Mouse (Mus musculus) macrophage (primary cell): ENCODE data around the gene Rep15. TPM values are rescaled to one million over a fixed set of nuclear protein-coding genes. Genes with fewer than 3 reads are reported as not detected.

ENCODE experiments used
- H3K27ac ChIP-seq: fragments of 350-480 bp; formaldehyde crosslinking; 2 replicates; pipeline ENCODE4 v1.9.0; 2021
- H3K36me3 ChIP-seq: fragments of 350-480 bp; formaldehyde crosslinking; 2 replicates; pipeline ENCODE4 v1.9.0; 2021; ENCODE audit errors: inconsistent target
- H3K4me3 ChIP-seq: fragments of 350-480 bp; formaldehyde crosslinking; 2 replicates; pipeline ENCODE4 v1.9.0; 2021; ENCODE audit errors: inconsistent target
- H3K79me2 ChIP-seq: fragments of 350-480 bp; formaldehyde crosslinking; 2 replicates; pipeline ENCODE4 v1.9.0; 2021; ENCODE audit errors: inconsistent target
- WGBS: methylation state at CpG from one replicate; pipeline ENCODE4 v1.1.7; 2026; ENCODE audit warnings: inconsistent platforms; ENCODE audit not compliant: missing documents; 5-methylcytosine and 5-hydroxymethylcytosine counted together
- polyA plus RNA-seq: library from polyadenylated mRNA; stranded (reverse); fragments of 250-400 nt; gene quantifications from 3 replicates; pipeline ENCODE4 v1.2.4, GENCODE M21; 2018; ENCODE audit warnings: inconsistent platforms

Rep15 gene
- polyA plus RNA-seq, 1 experiment from 2014 or later: 0.16 TPM

GRCm38 (mm10) chr6:147013546-147013945, 18.8 kb upstream of the Rep15 start:
- Histone ChIP-seq H3K4me3 (no peak overlapping the region), H3K36me3 (peaks cover 10% of the 10 kb centered on the region; the same call in 1 of the 2 replicates), H3K79me2 (no peaks in the 10 kb centered on the region), H3K27ac (no peak overlapping the region)
- WGBS: 93% methylated on average over 1 of the region's 1 CpGs

- peaks cover 9% of the 10 kb centered on the region; the same call in 1 of the 2 replicates for H3K36me3 ChIP-seq
These were observed 14.5 kb upstream of the Rep15 start for GRCm38 (mm10) chr6:147017906-147018305.

GRCm38 (mm10) chr6:147018364-147018763, 14.0 kb upstream of the Rep15 start:
- H3K27ac ChIP-seq: no peak overlapping the region
- WGBS: 99% methylated on average over 5 of the region's 5 CpGs
- peaks cover 9% of the 10 kb centered on the region; the same call in 1 of the 2 replicates for H3K36me3 ChIP-seq
- H3K79me2 ChIP-seq: no peaks in the 10 kb centered on the region
- no peak overlapping the region for H3K4me3 ChIP-seq

More at GRCm38 (mm10) chr6:147017906-147018305, 14.5 kb upstream of the Rep15 start:
- Histone ChIP-seq H3K79me2 (no peaks in the 10 kb centered on the region), H3K27ac (no peak overlapping the region), H3K4me3 (no peak overlapping the region)
- WGBS: 91% methylated on average over 4 of the region's 4 CpGs

- 98% methylated on average over 5 of the region's 5 CpGs for WGBS
- H3K79me2 ChIP-seq: no peaks in the 10 kb centered on the region
- H3K36me3 ChIP-seq: peaks cover 9% of the 10 kb centered on the region; the same call in 1 of the 2 replicates
- no peak overlapping the region for H3K27ac ChIP-seq
- no peak overlapping the region for H3K4me3 ChIP-seq
These were observed 11.2 kb upstream of the Rep15 start for GRCm38 (mm10) chr6:147021181-147021580.

- peaks cover 9% of the 10 kb centered on the region; the same call in 1 of the 2 replicates for H3K36me3 ChIP-seq
- H3K4me3 ChIP-seq: no peak overlapping the region
- no peaks in the 10 kb centered on the region for H3K79me2 ChIP-seq
- WGBS: 90% methylated on average over 16 of the region's 16 CpGs
- no peak overlapping the region for H3K27ac ChIP-seq
These were observed 9.8 kb upstream of the Rep15 start for GRCm38 (mm10) chr6:147022375-147023132.

GRCm38 (mm10) chr6:147023133-147023395, 9.3 kb upstream of the Rep15 start:
- no peaks in the 10 kb centered on the region for H3K79me2 ChIP-seq
- WGBS: 92% methylated on average over 2 of the region's 2 CpGs
- peaks cover 10% of the 10 kb centered on the region; the same call in 1 of the 2 replicates for H3K36me3 ChIP-seq
- H3K4me3 ChIP-seq: no peak overlapping the region
- no peak overlapping the region for H3K27ac ChIP-seq

- no peaks in the 10 kb centered on the region for H3K79me2 ChIP-seq
- H3K27ac ChIP-seq: no peak overlapping the region
- peaks cover 15% of the 10 kb centered on the region; the same call in 1 of the 2 replicates for H3K36me3 ChIP-seq
- H3K4me3 ChIP-seq: no peak overlapping the region
These were observed 8.8 kb upstream of the Rep15 start for GRCm38 (mm10) chr6:147023568-147023967.

- peaks cover 19% of the 10 kb centered on the region; the same call in 1 of the 2 replicates for H3K36me3 ChIP-seq
- no peak overlapping the region for H3K27ac ChIP-seq
- no peaks in the 10 kb centered on the region for H3K79me2 ChIP-seq
- 100% methylated on average over 2 of the region's 3 CpGs for WGBS
- H3K4me3 ChIP-seq: no peak overlapping the region
These were observed 7.6 kb upstream of the Rep15 start for GRCm38 (mm10) chr6:147024761-147025160.

GRCm38 (mm10) chr6:147028396-147028795, 4.0 kb upstream of the Rep15 start:
- Histone ChIP-seq H3K79me2 (no peaks in the 10 kb centered on the region), H3K27ac (no peak overlapping the region), H3K36me3 (peaks cover 20% of the 10 kb centered on the region; the same call in 1 of the 2 replicates), H3K4me3 (no peak overlapping the region)
- WGBS: 93% methylated on average over 2 of the region's 2 CpGs

- Histone ChIP-seq H3K36me3 (peaks cover 20% of the 10 kb centered on the region; the same call in 1 of the 2 replicates), H3K79me2 (no peaks in the 10 kb centered on the region), H3K27ac (no peak overlapping the region), H3K4me3 (no peak overlapping the region)
- 91% methylated on average over 9 of the region's 9 CpGs for WGBS
These were observed 2.8 kb upstream of the Rep15 start for GRCm38 (mm10) chr6:147029591-147029990.

GRCm38 (mm10) chr6:147030096-147030885, 2.1 kb upstream of the Rep15 start:
- Histone ChIP-seq H3K36me3 (peaks cover 20% of the 10 kb centered on the region; the same call in 1 of the 2 replicates), H3K4me3 (no peak overlapping the region), H3K27ac (no peak overlapping the region), H3K79me2 (no peaks in the 10 kb centered on the region)
- 95% methylated on average over 15 of the region's 15 CpGs for WGBS

GRCm38 (mm10) chr6:147042291-147043290, 10.2 kb downstream of the Rep15 start, which contains the start of gene Mrps35:
Mrps35 (plus strand) TSS chr6:147042764.
- peaks cover 9% of the 10 kb centered on the region; the same call in 1 of the 2 replicates for H3K36me3 ChIP-seq
- H3K79me2 ChIP-seq: peaks cover 29% of the 10 kb centered on the region
- peak within 1 kb of the TSS; percentile 47 for H3K4me3 ChIP-seq
- no peak within 1 kb of the TSS for H3K27ac ChIP-seq
- WGBS: 5% methylated on average over 66 of the region's 66 CpGs

- 47% methylated on average over 7 of the region's 7 CpGs for WGBS
- H3K4me3 ChIP-seq: peak overlapping the region; percentile 47
- peaks cover 19% of the 10 kb centered on the region; the same call in 1 of the 2 replicates for H3K36me3 ChIP-seq
These were observed 11.2 kb downstream of the Rep15 start for GRCm38 (mm10) chr6:147043633-147044032.

GRCm38 (mm10) chr6:147049239-147049805, 16.9 kb downstream of the Rep15 start:
- Histone ChIP-seq H3K4me3 (no peak overlapping the region), H3K79me2 (peaks cover 15% of the 10 kb centered on the region), H3K36me3 (peaks cover 35% of the 10 kb centered on the region), H3K27ac (no peak overlapping the region)
- WGBS: 97% methylated on average over 13 of the region's 13 CpGs

More at GRCm38 (mm10) chr6:147043633-147044032, 11.2 kb downstream of the Rep15 start:
- peaks cover 29% of the 10 kb centered on the region for H3K79me2 ChIP-seq
- no peak overlapping the region for H3K27ac ChIP-seq
